Mouse (Mus musculus) gastrocnemius, adult 2 months (tissue): ENCODE data around the gene Comp. TPM values are rescaled to one million over a fixed set of nuclear protein-coding genes. Genes with fewer than 3 reads are reported as not detected.
A peak's percentile ranks its signal among the peaks of the same experiment; 100 is the strongest.

ENCODE experiments used
- DNase-seq: peaks from one replicate; pipeline ENCODE4 v3.0.0; 2022
- H3K27ac ChIP-seq: fragments of 200-600 bp; 2 replicates; pipeline ENCODE4 v1.8.1; 2022; ENCODE audit warnings: mild to moderate bottlenecking
- H3K4me3 ChIP-seq: fragments of 200-600 bp; 2 replicates; pipeline ENCODE4 v1.8.1; 2022; ENCODE audit warnings: mild to moderate bottlenecking, moderate library complexity
- CTCF ChIP-seq: fragments of 200-600 bp; IDR thresholded peaks from 2 replicates; pipeline ENCODE4 v1.8.1; 2022; ENCODE audit warnings: antibody characterized with exemption, mild to moderate bottlenecking, moderate library complexity
- intact Hi-C: fragments of 180-260 bp; cut with DNase I; formaldehyde crosslinking; loops from one replicate; pipeline ENCODE4 v1.15.1; 2025
- total RNA-seq, 2 experiments: library from RNA; stranded (reverse); gene quantifications; 2 replicates each; pipeline ENCODE4 v1.2.3; 2021

Comp gene
- total RNA-seq, 2 experiments from 2014 or later, result 5.5 to 31.2 TPM

GRCm38 (mm10) chr8:70340659-70341058 is 32.7 kb upstream of the Comp start:
- peak overlapping the region; percentile 66 for H3K27ac ChIP-seq
- peak; percentile 44 for DNase-seq
- no peak overlapping the region for H3K4me3 ChIP-seq
- intact Hi-C loops, result loop anchor here (5.0 kb wide), 1 partner anchor 167 kb away; the partner anchor contains the start of gene Rex1bd
- no peak for TF ChIP-seq CTCF

- intact Hi-C loops, result loop anchor here (5.0 kb wide), 1 partner anchor 165 kb away; the partner anchor contains the start of gene Rex1bd
- DNase-seq, result no peak
- Histone ChIP-seq H3K27ac (no peak overlapping the region), H3K4me3 (no peak overlapping the region)
- TF ChIP-seq CTCF, result no peak
Measured at GRCm38 (mm10) chr8:70342007-70342406, 31.4 kb upstream of the Comp start.

GRCm38 (mm10) chr8:70343076-70343475 is 30.3 kb upstream of the Comp start:
- no peak for TF ChIP-seq CTCF
- H3K27ac ChIP-seq, result 0 out of 2 replicates have a peak overlapping the region, but pooled peaks have one; percentile 16
- no peak overlapping the region for H3K4me3 ChIP-seq
- intact Hi-C loops, result loop anchor here (5.0 kb wide), 1 partner anchor 164 kb away; the partner anchor contains the start of gene Rex1bd
- DNase-seq, result no peak

- intact Hi-C loops, result loop anchor here (5.0 kb wide), 1 partner anchor 164 kb away; the partner anchor contains the start of gene Rex1bd
Measured at GRCm38 (mm10) chr8:70343696-70344095, 29.7 kb upstream of the Comp start.

GRCm38 (mm10) chr8:70344279-70344678 is 29.1 kb upstream of the Comp start:
- no peak for TF ChIP-seq CTCF
- intact Hi-C loops, result loop anchor here (5.0 kb wide), 1 partner anchor 163 kb away; the partner anchor contains the start of gene Rex1bd
- no peak overlapping the region for H3K4me3 ChIP-seq
- no peak overlapping the region for H3K27ac ChIP-seq
- no peak for DNase-seq

More at GRCm38 (mm10) chr8:70343696-70344095, 29.7 kb upstream of the Comp start:
- Histone ChIP-seq H3K27ac (no peak overlapping the region), H3K4me3 (no peak overlapping the region)
- peak; percentile 61 for TF ChIP-seq CTCF
- peak; percentile 52 for DNase-seq

- Histone ChIP-seq H3K4me3 (no peak overlapping the region), H3K27ac (peak overlapping the region; percentile 74)
- TF ChIP-seq CTCF, result no peak
- DNase-seq, result no peak
- intact Hi-C loops, result no loop called here
Measured at GRCm38 (mm10) chr8:70347443-70347842, 25.9 kb upstream of the Comp start.

GRCm38 (mm10) chr8:70347860-70348420 is 25.4 kb upstream of the Comp start:
- peak overlapping the region; percentile 74 for H3K27ac ChIP-seq
- intact Hi-C loops, result no loop called here
- H3K4me3 ChIP-seq, result no peak overlapping the region; the same call in none of the 2 replicates
- no peak for DNase-seq
- TF ChIP-seq CTCF, result no peak

GRCm38 (mm10) chr8:70351035-70351999 is 22.0 kb upstream of the Comp start:
- H3K4me3 ChIP-seq, result peak overlapping the region; percentile 98
- TF ChIP-seq CTCF, result no peak
- DNase-seq, result no peak
- H3K27ac ChIP-seq, result peak overlapping the region; percentile 90
- intact Hi-C loops, result no loop called here

DNA sequence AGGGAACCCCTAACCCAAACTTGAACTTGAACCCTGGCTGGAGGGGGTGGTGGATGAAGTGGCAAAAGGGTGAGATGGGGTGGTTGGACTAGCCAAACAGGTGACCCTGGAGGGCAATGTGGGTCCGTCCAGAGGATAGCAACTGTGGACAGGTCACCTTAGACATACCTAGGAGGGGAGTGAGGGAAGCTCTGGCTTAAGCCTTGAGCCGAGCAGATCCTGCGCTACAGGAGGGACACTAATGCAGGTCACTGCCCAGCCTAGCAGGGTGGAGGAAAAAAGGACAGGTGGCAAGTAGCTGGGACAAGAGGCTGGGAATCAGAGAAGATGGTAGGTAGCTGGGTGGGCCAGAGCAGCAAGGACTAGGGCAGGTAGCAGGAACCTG is 21.4 kb upstream of the Comp start:
- no peak for DNase-seq
- peak overlapping the region; percentile 98 for H3K4me3 ChIP-seq
- intact Hi-C loops, result no loop called here
- peak overlapping the region; percentile 90 for H3K27ac ChIP-seq
- no peak for TF ChIP-seq CTCF

- intact Hi-C loops, result no loop called here
- H3K27ac ChIP-seq, result peak overlapping the region; percentile 90
- peak overlapping the region; percentile 98 for H3K4me3 ChIP-seq
- no peak for DNase-seq
- no peak for TF ChIP-seq CTCF
Measured at GRCm38 (mm10) chr8:70352657-70353151, 20.7 kb upstream of the Comp start.

DNA sequence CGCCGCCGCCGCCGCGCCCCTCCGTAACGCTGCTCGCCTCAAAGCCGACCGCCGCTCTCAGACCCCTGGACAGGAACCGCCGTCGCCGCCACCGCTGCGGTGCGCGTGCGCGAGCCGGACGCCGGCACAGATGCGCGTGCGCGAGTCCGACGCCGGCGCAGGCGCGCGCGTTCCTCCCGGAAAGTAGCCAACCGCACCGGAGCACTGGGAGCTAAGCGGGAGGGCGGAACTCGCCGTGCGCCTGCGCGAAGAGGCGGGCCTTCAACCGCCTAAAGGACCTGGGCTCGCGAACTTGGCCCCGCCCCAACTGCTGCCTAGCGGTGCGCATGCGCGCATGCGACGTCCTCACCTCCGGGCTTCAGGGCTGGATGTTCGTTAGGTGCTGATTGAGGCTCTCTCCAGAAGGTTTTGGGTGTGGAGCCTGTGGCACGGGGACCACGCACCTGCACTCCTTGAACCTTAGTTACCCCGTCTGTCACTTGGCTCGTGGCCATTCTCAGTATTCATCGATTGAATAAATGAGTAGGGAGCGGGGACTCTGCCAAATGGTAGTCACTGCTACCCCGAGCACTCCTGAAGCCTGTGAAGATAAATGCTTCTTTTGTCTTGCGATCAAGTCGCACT is 20.1 kb upstream of the Comp start, which contains the start of gene Upf1:
Gene Upf1, minus strand, starts transcription at position 85 of the 624 bp plus-strand sequence.
- TF ChIP-seq CTCF, result no peak
- intact Hi-C loops, result no loop called here
- DNase-seq, result peak; percentile 100
- H3K4me3 ChIP-seq, result peak within 1 kb of the TSS; percentile 98
- H3K27ac ChIP-seq, result peak within 1 kb of the TSS; percentile 90

DNA sequence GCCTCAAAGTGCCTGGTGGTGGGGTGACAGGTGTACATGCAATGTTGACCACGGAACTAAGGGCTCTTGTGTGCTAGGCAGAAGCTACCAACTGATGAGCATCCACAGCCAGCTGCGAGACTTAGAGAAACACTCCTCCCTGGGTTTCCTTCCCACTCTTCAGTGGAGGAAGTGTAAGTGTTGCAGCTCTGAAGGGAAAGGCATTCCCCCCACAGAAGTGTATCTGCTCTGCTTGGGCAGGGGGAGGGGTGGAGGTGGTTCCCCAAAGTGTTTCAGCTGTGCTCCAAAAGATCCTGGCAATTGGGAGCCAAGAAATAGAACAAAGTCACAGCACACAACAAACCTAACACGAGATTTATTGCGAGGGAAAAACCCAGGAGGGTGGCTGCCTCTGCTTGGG is 19.4 kb upstream of the Comp start:
- Histone ChIP-seq H3K4me3 (peak overlapping the region; percentile 98), H3K27ac (peak overlapping the region; percentile 89)
- no peak for TF ChIP-seq CTCF
- no peak for DNase-seq
- intact Hi-C loops, result no loop called here
